Mouse (Mus musculus): ENCODE measurements around the gene Gpr137. TPM values are rescaled to one million over a fixed set of nuclear protein-coding genes. Genes with fewer than 3 reads are reported as not detected.

The Gpr137 gene
- polyA plus RNA-seq, 1 experiment from 2014 or later = 8.8 TPM

DNA sequence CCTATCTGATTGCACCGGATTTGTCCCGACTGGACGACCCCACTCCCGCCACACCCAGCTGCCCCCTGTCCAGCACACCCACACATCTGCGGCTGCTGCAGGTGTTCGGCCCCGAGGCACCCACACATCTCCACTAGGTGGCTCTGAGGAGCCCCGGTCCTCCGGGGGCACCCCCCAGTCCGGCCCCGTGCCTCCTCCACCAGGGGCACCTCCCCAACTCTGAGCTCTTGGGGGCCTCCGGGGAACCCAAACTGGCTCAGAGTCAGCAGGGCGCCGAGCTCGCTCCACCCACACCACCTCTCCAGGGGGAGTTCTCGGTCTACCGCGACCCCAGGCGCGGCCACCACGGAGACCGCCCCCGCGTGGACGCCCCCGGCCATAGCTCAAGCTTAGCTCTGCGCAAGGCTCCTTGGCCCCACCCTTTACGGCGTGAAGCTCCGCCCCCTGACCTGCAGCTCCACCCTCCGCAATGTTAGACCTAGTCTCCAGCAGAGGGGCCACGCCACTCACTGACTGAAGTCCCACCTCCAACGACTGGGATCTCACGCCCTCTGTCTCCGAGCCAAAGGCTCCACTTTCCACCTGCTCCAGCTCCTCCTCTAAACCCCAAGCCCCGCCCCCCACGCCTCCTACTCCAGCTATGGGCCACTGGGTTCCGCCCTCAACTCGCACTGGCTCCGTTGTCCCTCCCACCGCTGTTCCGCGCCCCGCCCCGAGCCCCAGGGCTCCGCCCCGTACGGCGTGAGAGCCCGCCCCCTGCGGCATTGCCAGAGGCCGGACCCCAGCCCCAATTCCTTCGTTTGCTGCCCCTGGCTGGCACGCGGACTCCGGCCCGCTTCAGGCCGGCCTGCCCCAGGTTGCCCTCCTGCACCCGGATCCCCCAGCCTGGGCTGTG is 37.5 kb upstream of the Gpr137 start:
- H3K27ac ChIP-seq = peak overlapping the region; percentile 94
- H3K9ac ChIP-seq = peak overlapping the region; percentile 89
- H3K4me2 ChIP-seq = peak overlapping the region; percentile 98
- peaks cover 64% of the 10 kb centered on the region for H3K4me1 ChIP-seq
- 1% methylated on average over 59 of the region's 59 CpGs for WGBS (ENCODE audit: insufficient replicate concordance)
- H3K36me3 ChIP-seq = peaks cover 53% of the 10 kb centered on the region
- ATAC-seq = peak; percentile 87
- no peaks in the 10 kb centered on the region for H3K27me3 ChIP-seq (replicated peaks)
- H3K4me3 ChIP-seq = peak overlapping the region; percentile 82
- no peaks in the 10 kb centered on the region for H3K9me3 ChIP-seq (replicated peaks)

GRCm38 (mm10) chr19:6979001-6979479 is 36.8 kb upstream of the Gpr137 start:
- 5% methylated on average over 11 of the region's 11 CpGs for WGBS (ENCODE audit: insufficient replicate concordance)
- peak overlapping the region; percentile 98 for H3K4me2 ChIP-seq
- H3K9me3 ChIP-seq (replicated peaks) = no peaks in the 10 kb centered on the region
- peaks cover 48% of the 10 kb centered on the region for H3K36me3 ChIP-seq
- peak overlapping the region; percentile 94 for H3K27ac ChIP-seq
- H3K4me3 ChIP-seq = peak overlapping the region; percentile 82
- no peak for ATAC-seq
- H3K4me1 ChIP-seq = peaks cover 69% of the 10 kb centered on the region
- peak overlapping the region; percentile 89 for H3K9ac ChIP-seq
- H3K27me3 ChIP-seq (replicated peaks) = no peaks in the 10 kb centered on the region

GRCm38 (mm10) chr19:6978639-6978974 is 36.3 kb upstream of the Gpr137 start:
- H3K27ac ChIP-seq = peak overlapping the region; percentile 94
- peak overlapping the region; percentile 98 for H3K4me2 ChIP-seq
- H3K4me3 ChIP-seq = peak overlapping the region; percentile 82
- peaks cover 44% of the 10 kb centered on the region for H3K36me3 ChIP-seq
- no peaks in the 10 kb centered on the region for H3K9me3 ChIP-seq (replicated peaks)
- peaks cover 74% of the 10 kb centered on the region for H3K4me1 ChIP-seq
- peak overlapping the region; percentile 89 for H3K9ac ChIP-seq
- H3K27me3 ChIP-seq (replicated peaks) = no peaks in the 10 kb centered on the region
- no peak for ATAC-seq
- WGBS (ENCODE audit: insufficient replicate concordance) = 28% methylated on average over 3 of the region's 3 CpGs

DNA sequence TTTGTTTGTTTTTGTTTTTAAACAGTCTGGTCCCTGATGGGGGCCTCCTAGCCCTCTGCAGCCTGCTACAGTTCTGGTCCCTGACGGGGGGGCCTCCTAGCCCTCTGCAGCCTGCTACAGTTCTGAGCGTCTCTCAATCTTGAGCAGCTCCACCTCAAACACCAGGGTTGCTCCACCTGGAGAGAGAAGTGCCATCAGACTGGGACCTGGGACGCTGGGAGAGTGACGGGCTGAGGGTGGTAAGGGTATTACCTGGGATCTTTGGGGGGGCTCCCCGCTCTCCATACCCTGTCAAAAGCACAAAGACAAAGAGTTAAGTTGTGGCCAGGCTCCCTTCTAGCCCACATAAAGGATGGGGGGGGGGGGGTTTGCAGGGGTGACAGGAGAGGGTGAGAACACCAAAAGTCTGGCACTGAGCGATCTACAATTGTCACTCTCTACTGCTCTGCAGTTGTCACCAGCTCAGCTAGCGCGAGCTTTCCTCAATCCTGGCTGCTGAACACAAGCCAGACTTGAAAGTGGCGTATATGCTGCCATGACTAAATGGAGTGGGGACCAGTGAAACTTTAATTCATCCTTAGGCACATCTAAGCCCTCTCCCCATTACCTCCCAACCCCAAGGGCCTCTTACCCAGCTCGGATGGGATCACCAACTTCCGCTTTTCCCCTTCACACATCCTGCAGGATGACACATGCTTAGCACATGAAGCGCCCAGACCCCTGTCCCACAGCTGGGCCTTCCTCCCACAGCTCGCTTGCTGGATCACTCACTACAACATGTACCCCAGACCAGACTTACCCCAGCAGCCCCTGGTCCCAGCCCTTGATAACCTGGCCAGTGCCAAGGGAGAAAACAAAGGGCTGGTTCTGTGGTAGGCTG is 35.7 kb upstream of the Gpr137 start:
- 79% methylated on average over 13 of the region's 13 CpGs for WGBS (ENCODE audit: insufficient replicate concordance)
- Histone ChIP-seq H3K27ac (peak overlapping the region; percentile 94), H3K27me3 (replicated peaks) (no peaks in the 10 kb centered on the region), H3K4me2 (peak overlapping the region; percentile 98), H3K4me3 (peak overlapping the region; percentile 82), H3K9ac (peak overlapping the region; percentile 89), H3K4me1 (peaks cover 78% of the 10 kb centered on the region), H3K36me3 (peaks cover 39% of the 10 kb centered on the region), H3K9me3 (replicated peaks) (no peaks in the 10 kb centered on the region)
- no peak for ATAC-seq

GRCm38 (mm10) chr19:6975537-6976521 is 33.5 kb upstream of the Gpr137 start, which contains the start of gene Plcb3:
Gene Plcb3 (minus strand): TSS chr19:6976470.
- Histone ChIP-seq H3K9me3 (replicated peaks) (no peaks in the 10 kb centered on the region), H3K36me3 (peaks cover 28% of the 10 kb centered on the region), H3K27ac (peak within 1 kb of the TSS; percentile 94), H3K27me3 (replicated peaks) (no peaks in the 10 kb centered on the region), H3K4me2 (peak within 1 kb of the TSS; percentile 91), H3K9ac (peak within 1 kb of the TSS; percentile 82), H3K4me1 (peaks cover 82% of the 10 kb centered on the region), H3K4me3 (peak within 1 kb of the TSS; percentile 75)
- 1% methylated on average over 16 of the region's 16 CpGs for WGBS (ENCODE audit: insufficient replicate concordance)
- ATAC-seq = no peak

DNA sequence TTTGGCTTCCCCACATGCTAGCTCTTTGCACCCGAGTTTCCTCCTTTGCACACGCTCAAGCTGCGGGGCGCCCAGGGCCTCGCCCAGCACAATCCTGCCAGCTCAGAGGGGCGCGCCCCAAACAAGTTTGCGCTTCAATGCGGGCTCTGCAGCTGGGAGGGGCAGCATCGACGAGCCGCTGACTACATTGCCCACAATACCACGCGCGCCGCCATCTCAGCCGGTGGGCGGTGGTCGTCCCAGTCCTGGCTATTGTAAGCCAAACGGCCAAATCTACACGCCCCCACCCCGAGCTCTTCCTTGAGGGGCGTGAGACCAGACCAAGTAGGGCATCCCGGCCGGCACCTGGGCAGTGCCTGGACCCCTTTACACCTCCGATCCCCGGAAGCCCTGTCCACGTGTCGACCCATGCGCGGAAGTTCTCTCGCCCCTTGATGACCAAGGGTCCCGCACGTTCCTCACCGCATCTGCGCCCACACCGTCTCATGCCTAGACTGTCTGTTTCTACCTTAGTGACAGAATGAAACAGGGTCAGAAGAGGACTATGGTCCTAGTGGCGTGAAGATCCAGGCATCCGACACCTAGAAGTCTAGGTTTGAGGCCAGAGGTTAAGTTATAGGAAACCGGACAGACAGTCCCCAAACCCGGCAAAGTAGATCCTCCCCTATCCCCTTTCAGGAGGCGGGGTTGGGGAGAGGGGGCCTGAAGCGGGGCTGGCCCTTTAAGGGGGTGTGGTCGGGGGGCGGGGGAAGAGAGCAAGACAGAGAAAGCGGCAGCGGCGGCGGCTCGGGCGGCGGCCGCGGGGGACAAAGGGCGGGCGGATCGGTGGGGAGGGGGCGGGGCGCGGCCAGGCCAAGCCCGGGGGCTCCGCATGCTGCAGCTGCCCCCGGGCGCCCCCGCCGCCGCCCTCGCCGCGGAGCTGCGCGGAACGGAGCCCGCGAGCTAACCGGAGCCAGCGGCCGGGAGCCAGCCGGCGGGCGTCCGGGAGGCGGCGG is 32.2 kb upstream of the Gpr137 start, which contains the start of gene Ppp1r14b:
Gene Ppp1r14b (plus strand): TSS at position 758 of the 995 bp plus-strand sequence.
- peak; percentile 74 for ATAC-seq
- WGBS (ENCODE audit: insufficient replicate concordance) = under 1% methylated on average over 66 of the region's 84 CpGs
- no peaks in the 10 kb centered on the region for H3K27me3 ChIP-seq (replicated peaks)
- peak within 1 kb of the TSS; percentile 82 for H3K9ac ChIP-seq
- H3K4me2 ChIP-seq = peak within 1 kb of the TSS; percentile 91
- H3K27ac ChIP-seq = peak within 1 kb of the TSS; percentile 88
- H3K36me3 ChIP-seq = peaks cover 28% of the 10 kb centered on the region
- peaks cover 92% of the 10 kb centered on the region for H3K4me1 ChIP-seq
- no peaks in the 10 kb centered on the region for H3K9me3 ChIP-seq (replicated peaks)
- peak within 1 kb of the TSS; percentile 75 for H3K4me3 ChIP-seq

- Histone ChIP-seq H3K4me2 (peak overlapping the region; percentile 91), H3K4me1 (peaks cover 92% of the 10 kb centered on the region), H3K27ac (peak overlapping the region; percentile 88), H3K27me3 (replicated peaks) (no peaks in the 10 kb centered on the region), H3K36me3 (peaks cover 25% of the 10 kb centered on the region), H3K4me3 (peak overlapping the region; percentile 75), H3K9me3 (replicated peaks) (no peaks in the 10 kb centered on the region), H3K9ac (peak overlapping the region; percentile 82)
- no peak for ATAC-seq
- 30% methylated on average over 11 of the region's 12 CpGs for WGBS (ENCODE audit: insufficient replicate concordance)
Measured at GRCm38 (mm10) chr19:6973581-6974190, 31.4 kb upstream of the Gpr137 start.

DNA sequence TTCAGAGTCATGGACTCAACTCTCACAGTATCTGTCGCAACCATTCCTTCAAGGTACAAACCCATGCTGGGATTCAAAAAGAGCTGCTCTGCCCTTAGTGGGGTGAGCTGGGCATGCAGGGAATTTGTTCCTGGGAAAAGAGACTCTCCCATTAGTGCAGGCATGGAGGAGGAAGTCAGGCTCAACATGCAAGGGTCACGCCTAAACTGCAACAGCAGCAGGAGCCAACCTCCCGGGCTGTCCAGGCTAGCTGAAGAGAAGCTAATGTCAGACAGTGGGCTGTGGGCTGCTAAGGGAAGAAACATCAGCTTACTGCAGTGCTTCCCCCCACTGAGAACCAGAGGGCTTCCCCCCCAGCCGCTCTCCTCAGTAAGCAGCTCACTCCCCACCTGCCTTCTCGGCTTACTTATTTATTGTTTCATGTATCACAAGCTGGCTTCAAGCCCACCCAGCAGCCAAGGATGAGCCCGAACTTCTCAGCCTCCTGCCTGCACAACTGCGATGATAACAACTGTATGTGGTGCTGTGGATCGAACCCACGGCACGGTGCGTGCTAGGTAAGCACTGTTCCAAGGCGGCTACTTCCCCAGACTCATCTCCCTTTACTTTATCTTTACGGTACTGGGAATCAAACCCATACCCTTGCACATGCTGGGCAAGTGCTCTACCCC is 30.1 kb upstream of the Gpr137 start:
- Histone ChIP-seq H3K4me3 (no peak overlapping the region), H3K4me2 (no peak overlapping the region), H3K27me3 (replicated peaks) (peaks cover 8% of the 10 kb centered on the region; the same call in 1 of the 2 replicates), H3K9ac (no peak overlapping the region), H3K4me1 (peaks cover 89% of the 10 kb centered on the region), H3K27ac (peak overlapping the region; percentile 46; the same call in 1 of the 2 replicates), H3K9me3 (replicated peaks) (no peaks in the 10 kb centered on the region), H3K36me3 (peaks cover 12% of the 10 kb centered on the region)
- WGBS (ENCODE audit: insufficient replicate concordance) = 75% methylated on average over 13 of the region's 13 CpGs
- no peak for ATAC-seq

GRCm38 (mm10) chr19:6971644-6972043 is 29.4 kb upstream of the Gpr137 start:
- Histone ChIP-seq H3K4me3 (no peak overlapping the region), H3K36me3 (peaks cover 6% of the 10 kb centered on the region), H3K4me2 (no peak overlapping the region), H3K27me3 (replicated peaks) (peaks cover 8% of the 10 kb centered on the region; the same call in 1 of the 2 replicates), H3K9ac (no peak overlapping the region), H3K27ac (0 out of 2 replicates have a peak overlapping the region, but pooled peaks have one; percentile 46), H3K9me3 (replicated peaks) (no peaks in the 10 kb centered on the region), H3K4me1 (peaks cover 82% of the 10 kb centered on the region)
- no peak for ATAC-seq
- 51% methylated on average over 6 of the region's 6 CpGs for WGBS (ENCODE audit: insufficient replicate concordance)
